Mouse (Mus musculus) kidney, adult 2 months (tissue): ENCODE measurements around the gene Slc26a1.

Experiments
- CTCF ChIP-seq: fragments of 200-500 bp; conservative IDR thresholded peaks from 2 replicates; pipeline ENCODE4 v1.5.1; 2011; ENCODE audit warnings: low read depth, mild to moderate bottlenecking, control low read depth, low read length, moderate library complexity, mixed read lengths; ENCODE audit not compliant: insufficient read depth, insufficient read length
- POLR2A ChIP-seq: fragments of 200-500 bp; IDR thresholded peaks from one replicate; pipeline ENCODE4 v1.6.1; 2011; ENCODE audit warnings: low read depth, low read length, control low read depth

DNA sequence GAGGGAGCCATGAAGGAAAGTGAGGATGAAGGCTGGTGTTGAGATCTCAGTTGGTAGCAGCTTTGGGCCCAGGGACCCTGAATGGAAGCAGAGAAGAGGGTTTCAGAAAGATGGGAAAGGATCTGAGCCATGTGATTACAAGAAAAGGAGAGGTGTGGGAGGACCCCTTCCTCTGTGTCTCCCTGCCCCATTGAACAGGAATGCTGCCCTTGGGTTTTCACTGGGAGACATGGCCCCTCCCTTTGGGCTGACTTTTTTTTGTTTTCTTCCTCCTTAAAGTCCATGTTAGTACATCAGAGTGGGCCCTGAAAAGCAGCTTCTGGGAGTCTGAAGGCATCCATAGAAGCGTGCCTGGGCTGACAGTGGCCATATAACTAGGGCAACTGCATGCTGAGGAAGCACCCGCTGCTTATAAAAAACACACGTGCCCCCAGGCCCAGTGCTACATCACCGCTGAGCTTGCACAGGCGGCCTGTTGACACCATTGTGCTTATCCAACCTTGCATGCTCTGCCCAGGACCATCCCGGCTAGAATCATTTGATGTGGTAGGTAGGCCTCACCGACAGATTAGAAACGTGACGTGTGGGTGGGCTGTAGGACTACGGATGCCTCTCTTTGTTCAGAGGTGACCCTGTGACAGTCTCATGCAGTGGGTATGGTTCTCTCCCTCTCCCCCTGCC, 26.1 kb upstream of the Slc26a1 start:
- TF ChIP-seq POLR2A (no peak), CTCF (no peak)
